Mouse (Mus musculus) granulocyte monocyte progenitor cell, adult 5-6 weeks (primary cell): ENCODE measurements around the gene Znrf4. TPM values are rescaled to one million over a fixed set of nuclear protein-coding genes. Genes with fewer than 3 reads are reported as not detected.
A peak's percentile ranks its signal among the peaks of the same experiment; 100 is the strongest.
"Not testable (repeated sequence)": the region's sequence is repeated elsewhere in the genome, so short reads cannot be mapped to it uniquely, and the experiment has no call there.

Experiments
- ATAC-seq: replicated peaks from 2 replicates; pipeline ENCODE4 v1.8.0; 2016; ENCODE audit warnings: mild to moderate bottlenecking, moderate TSS enrichment, inconsistent platforms; ENCODE audit not compliant: poor library complexity, severe bottlenecking
- total RNA-seq, 2 experiments: library from RNA; stranded (forward) in 1 of 2; stranded (reverse) in 1 of 2; fragments of 200-712, 200-1000 nt in 1 of 2; fragments of >200 nt in 1 of 2; fragmentation: Nextera tagmentation in 1 of 2; gene quantifications; 2 replicates each; pipeline ENCODE4 v1.2.3; 2014 to 2017

The Znrf4 gene
- total RNA-seq, 2 experiments from 2014 or later: not detected

- ATAC-seq: no peak
Measured at GRCm38 (mm10) chr17:56536874-56537273, 24.6 kb upstream of the Znrf4 start.

- no peak for ATAC-seq
Measured at GRCm38 (mm10) chr17:56536192-56536591, 24.0 kb upstream of the Znrf4 start.

GRCm38 (mm10) chr17:56524943-56525342 is 12.7 kb upstream of the Znrf4 start:
- ATAC-seq: no peak

GRCm38 (mm10) chr17:56522744-56523143 is 10.5 kb upstream of the Znrf4 start:
- ATAC-seq: no peak

- no peak for ATAC-seq
Measured at GRCm38 (mm10) chr17:56515690-56516410, 3.6 kb upstream of the Znrf4 start.

- ATAC-seq: no peak
Measured at GRCm38 (mm10) chr17:56514916-56515315, 2.7 kb upstream of the Znrf4 start.

GRCm38 (mm10) chr17:56514330-56514729 is 2.1 kb upstream of the Znrf4 start:
- ATAC-seq: no peak

GRCm38 (mm10) chr17:56511707-56512090 is 532 bp downstream of the Znrf4 start:
- no peak for ATAC-seq

- no peak for ATAC-seq
Measured at GRCm38 (mm10) chr17:56510970-56511706, 1.1 kb downstream of the Znrf4 start.

GRCm38 (mm10) chr17:56510473-56510969 is 1.7 kb downstream of the Znrf4 start:
- ATAC-seq: no peak

GRCm38 (mm10) chr17:56509707-56510472 is 2.3 kb downstream of the Znrf4 start:
- ATAC-seq: no peak

GRCm38 (mm10) chr17:56509021-56509640 is 3.1 kb downstream of the Znrf4 start:
- no peak for ATAC-seq

GRCm38 (mm10) chr17:56507161-56508068 is 4.8 kb downstream of the Znrf4 start:
- ATAC-seq: peak; percentile 86

GRCm38 (mm10) chr17:56506417-56507065 is 5.7 kb downstream of the Znrf4 start:
- no peak for ATAC-seq

GRCm38 (mm10) chr17:56505401-56505800 is 6.8 kb downstream of the Znrf4 start:
- no peak for ATAC-seq

GRCm38 (mm10) chr17:56502526-56502925 is 9.7 kb downstream of the Znrf4 start:
- no peak for ATAC-seq

- not testable (repeated sequence) for ATAC-seq
Measured at GRCm38 (mm10) chr17:56501635-56502400, 10.4 kb downstream of the Znrf4 start.

- no peak for ATAC-seq
Measured at GRCm38 (mm10) chr17:56499229-56499628, 13.0 kb downstream of the Znrf4 start.
